Mouse (Mus musculus): Measurements from ENCODE around the gene Gtpbp1.
"Not testable (repeated sequence)": the region's sequence is repeated elsewhere in the genome, so short reads cannot be mapped to it uniquely, and the experiment has no call there.

Gene Gtpbp1

GRCm38 (mm10) chr15:79690426-79691022 is at the start of gene Gtpbp1:
Gtpbp1 (plus strand) TSS chr15:79690845.
- peak; percentile 96 for DNase-seq (ENCODE audit: low spot score)

DNA sequence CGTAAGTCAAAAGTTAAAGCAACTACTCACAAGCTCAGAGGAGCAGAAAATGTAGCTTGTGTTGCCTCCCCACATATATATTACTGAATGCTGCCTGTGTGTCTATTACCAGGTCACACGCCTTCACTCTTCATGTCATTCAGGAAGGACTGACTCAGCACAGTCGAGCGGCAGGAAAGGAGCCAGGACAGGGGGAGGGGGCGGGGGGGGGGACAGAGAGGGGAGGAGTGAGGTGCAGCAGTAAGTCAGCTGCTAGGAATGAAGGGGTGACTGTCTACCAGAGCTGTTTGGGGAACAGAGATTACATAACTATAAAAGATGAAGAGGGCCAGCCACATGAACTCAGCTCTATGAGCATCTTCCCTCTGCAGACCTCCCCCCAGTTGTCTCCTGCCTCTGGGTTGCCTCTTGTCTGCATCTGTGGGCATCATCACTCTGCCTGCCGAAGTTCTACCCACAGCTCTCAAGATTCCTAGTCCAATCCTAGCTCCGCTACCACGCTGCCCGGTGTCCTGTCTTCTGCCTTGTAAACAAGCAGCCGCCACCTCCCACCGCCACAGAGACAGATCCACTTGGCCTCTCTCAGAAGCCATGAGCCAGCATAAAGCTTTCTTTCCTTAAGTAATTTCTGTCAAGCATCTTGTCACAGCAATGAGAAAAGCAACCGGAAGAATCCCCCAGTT is 49.4 kb upstream of the Gtpbp1 start:
- no peak for DNase-seq (ENCODE audit: low spot score)

- DNase-seq (ENCODE audit: low spot score) = no peak
Measured at GRCm38 (mm10) chr15:79645483-79645882, 45.2 kb upstream of the Gtpbp1 start.

- DNase-seq (ENCODE audit: low spot score) = no peak
Measured at GRCm38 (mm10) chr15:79648130-79648529, 42.5 kb upstream of the Gtpbp1 start.

- DNase-seq (ENCODE audit: low spot score) = peak; percentile 39
Measured at GRCm38 (mm10) chr15:79650569-79650968, 40.1 kb upstream of the Gtpbp1 start.

GRCm38 (mm10) chr15:79651481-79651880 is 39.2 kb upstream of the Gtpbp1 start:
- DNase-seq (ENCODE audit: low spot score) = no peak

- no peak for DNase-seq (ENCODE audit: low spot score)
Measured at GRCm38 (mm10) chr15:79656451-79656850, 34.2 kb upstream of the Gtpbp1 start.

- peak; percentile 90 for DNase-seq (ENCODE audit: low spot score)
Measured at GRCm38 (mm10) chr15:79657837-79658530, 32.7 kb upstream of the Gtpbp1 start.

DNA sequence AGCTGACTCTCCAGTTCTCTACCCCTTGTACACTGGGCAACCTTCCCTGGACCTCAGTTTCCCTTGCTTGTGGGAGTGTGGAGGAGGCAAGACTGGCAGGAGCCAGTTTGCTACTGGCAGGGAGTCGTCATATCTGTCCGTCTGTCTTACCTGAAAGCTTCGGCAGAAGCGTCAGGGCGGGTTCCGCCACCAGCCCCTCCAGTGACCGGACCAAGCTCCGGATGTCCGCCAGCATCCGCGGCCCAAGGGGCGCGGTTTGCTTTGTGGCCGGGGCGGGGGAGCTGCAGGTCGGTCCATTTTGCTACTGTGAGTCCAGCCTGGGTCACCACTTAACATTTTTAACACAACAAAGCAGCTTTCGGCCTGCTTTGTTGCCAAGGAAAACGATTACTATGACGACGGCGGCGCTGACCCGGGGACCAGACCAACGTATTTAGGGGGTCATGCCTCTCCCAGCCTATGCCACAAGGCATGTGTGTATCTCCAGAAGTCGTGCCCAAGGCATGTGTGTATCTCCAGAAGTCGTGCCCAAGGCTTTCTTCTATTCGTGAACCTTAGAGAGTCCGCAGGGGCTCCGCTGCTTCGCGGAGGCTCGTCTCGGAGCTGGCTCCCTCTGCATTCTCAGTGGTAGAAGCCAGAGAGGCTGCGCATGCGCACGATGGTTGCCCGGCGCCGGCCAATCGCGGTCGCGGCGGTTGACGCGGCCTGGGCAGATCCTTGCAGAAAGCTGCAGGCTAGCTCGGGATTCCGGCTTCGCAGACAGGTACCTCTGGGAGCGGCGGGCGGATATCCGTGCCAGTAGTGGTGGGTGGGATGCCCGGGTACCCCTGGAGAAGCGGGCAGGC is 31.9 kb upstream of the Gtpbp1 start, which contains the start of the genes Fam227a and Cby1:
Gene Fam227a (minus strand): TSS at position 426 of the 845 bp plus-strand sequence.
Gene Cby1 (plus strand): TSS at position 669 of the 845 bp plus-strand sequence.
- DNase-seq (ENCODE audit: low spot score) = peak; percentile 96

DNA sequence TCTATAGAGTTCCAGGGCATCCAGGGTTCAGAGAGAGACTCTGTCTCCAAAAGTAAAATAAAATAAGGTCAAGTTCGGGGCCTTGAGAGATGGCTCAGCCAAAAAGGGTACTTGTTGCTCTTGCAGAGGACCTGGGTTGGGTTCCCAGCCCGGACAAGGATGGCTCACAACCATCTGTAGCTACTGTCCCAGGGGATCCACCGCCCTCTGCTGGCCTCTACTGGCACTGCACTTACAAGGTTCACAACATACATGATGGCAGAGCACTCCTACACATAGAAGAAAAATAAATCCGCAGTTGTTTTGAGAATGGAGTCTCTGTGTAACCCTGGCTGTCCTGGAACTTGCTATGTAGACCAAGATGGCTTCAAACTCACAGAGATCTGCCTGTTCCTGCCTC is 28.8 kb upstream of the Gtpbp1 start:
- DNase-seq (ENCODE audit: low spot score) = no peak

DNA sequence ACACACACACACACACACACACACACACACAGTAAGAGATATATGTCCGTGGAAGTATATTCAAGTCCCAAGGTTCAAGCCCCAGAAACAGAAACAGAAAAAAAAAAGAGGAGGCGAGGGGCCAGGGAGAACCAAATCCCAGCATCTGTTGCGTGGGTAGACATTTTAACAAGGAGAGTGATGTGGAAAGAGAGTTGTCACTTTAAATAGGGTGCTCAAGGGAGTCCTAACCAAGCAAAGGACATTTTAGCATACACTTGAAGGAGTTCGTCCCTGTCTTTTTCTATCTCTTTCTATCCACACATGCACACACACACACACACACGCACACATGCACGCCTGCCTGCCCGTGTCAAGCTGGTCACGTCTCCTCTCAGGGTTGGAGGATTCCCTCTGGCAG is 26.0 kb upstream of the Gtpbp1 start:
- DNase-seq (ENCODE audit: low spot score) = no peak

DNA sequence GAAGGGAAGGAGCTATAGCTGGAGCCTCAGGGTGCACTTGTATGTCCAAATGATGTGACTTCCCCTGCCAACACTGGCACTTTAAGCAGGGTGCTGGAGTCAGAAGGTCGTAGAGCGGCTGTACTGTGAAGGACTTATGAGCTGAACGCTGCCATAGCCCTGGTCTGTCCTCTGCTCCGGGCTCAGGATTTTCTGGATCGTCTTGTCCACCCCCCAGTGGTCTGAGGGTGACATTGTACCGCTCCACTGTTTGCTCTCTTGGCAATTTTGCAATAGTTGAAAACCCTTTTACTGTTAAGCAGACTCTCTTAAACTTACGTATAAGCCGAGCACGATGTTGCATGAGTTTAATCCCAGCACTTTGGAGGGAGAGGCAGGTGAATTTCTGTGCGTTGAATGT is 21.4 kb upstream of the Gtpbp1 start:
- no peak for DNase-seq (ENCODE audit: low spot score)

- peak; percentile 91 for DNase-seq (ENCODE audit: low spot score)
Measured at GRCm38 (mm10) chr15:79670249-79670971, 20.2 kb upstream of the Gtpbp1 start, which contains the start of gene Tomm22. Tomm22 (plus strand) TSS chr15:79670861.

- DNase-seq (ENCODE audit: low spot score) = no peak
Measured at GRCm38 (mm10) chr15:79670972-79671299, 19.7 kb upstream of the Gtpbp1 start.

- not testable (repeated sequence) for DNase-seq (ENCODE audit: low spot score)
Measured at GRCm38 (mm10) chr15:79671828-79672348, 18.8 kb upstream of the Gtpbp1 start.

DNA sequence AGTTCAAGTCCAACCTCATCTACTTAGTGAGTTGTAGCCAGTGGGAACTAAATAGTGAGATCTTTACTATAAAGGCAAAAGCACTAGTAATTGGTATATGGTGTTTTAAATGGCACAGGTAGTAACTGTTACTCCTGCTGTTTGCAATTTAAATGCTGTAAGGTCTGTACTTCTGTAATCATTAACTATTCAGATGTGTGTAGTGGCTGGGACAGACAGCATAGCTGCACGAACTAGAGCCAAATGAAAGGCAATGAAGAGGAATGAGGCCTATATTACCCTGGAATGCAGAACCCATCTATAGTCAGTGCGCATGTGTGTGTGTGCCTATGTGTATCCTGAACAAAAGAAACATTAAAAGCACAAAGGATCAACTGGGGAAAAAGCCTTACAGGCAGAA is 12.7 kb upstream of the Gtpbp1 start:
- DNase-seq (ENCODE audit: low spot score) = no peak

DNA sequence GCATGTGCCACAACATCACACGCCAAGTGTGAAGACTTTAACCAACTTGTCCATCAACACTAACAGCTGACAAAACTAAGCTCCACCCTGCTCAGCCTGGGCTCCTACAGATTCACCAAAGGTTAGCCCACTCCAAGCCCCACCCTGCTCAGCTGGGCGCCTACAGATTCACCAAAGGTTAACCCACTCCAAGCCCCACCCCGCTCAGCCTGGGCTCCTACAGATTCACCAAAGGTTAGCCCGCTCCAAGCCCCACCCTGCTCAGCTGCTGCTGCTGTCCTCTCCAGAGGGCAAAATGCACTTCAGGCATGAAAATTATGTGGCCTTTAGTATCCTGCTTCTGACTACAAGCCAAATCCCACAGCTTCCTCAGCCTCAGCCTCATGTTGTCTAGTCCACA is 8.7 kb upstream of the Gtpbp1 start:
- DNase-seq (ENCODE audit: low spot score) = no peak

- no peak for DNase-seq (ENCODE audit: low spot score)
Measured at GRCm38 (mm10) chr15:79683146-79683545, 7.5 kb upstream of the Gtpbp1 start.

- peak; percentile 56 for DNase-seq (ENCODE audit: low spot score)
Measured at GRCm38 (mm10) chr15:79683707-79684465, 6.8 kb upstream of the Gtpbp1 start.

GRCm38 (mm10) chr15:79684616-79685015 is 6.0 kb upstream of the Gtpbp1 start:
- DNase-seq (ENCODE audit: low spot score) = no peak

Data from urinary bladder, postnatal 14 days (tissue).